Mouse (Mus musculus) midbrain, postnatal 0 days (tissue): ENCODE measurements around the gene Fam217b. TPM values are rescaled to one million over a fixed set of nuclear protein-coding genes. Genes with fewer than 3 reads are reported as not detected.
A peak's percentile ranks its signal among the peaks of the same experiment; 100 is the strongest.

ENCODE experiments used
- ATAC-seq: fragments of 200-750 bp; cut with Nextera tagmentation; 2 replicates; pipeline ENCODE4 v1.8.0; 2017; ENCODE audit warnings: moderate number of reproducible peaks, mild to moderate bottlenecking, moderate TSS enrichment, moderate library complexity; ENCODE audit not compliant: low FRiP score
- DNase-seq: peaks from one replicate; pipeline ENCODE4 v3.0.0-alpha.2; 2015; ENCODE audit warnings: low spot score
- H3K27ac ChIP-seq: fragments of 300-500 bp; sonication (generic); 2 replicates; pipeline ENCODE4 v1.5.1; 2014; ENCODE audit warnings: low read depth, mild to moderate bottlenecking, low read length, mixed read lengths
- H3K27me3 ChIP-seq: fragments of 300-500 bp; sonication (generic); 2 replicates; pipeline ENCODE4 v1.6.1; 2014; ENCODE audit warnings: low read length, control low read depth, mixed read lengths; ENCODE audit not compliant: insufficient read depth
- H3K36me3 ChIP-seq: fragments of 300-500 bp; sonication (generic); 2 replicates; pipeline ENCODE4 v1.6.1; 2014; ENCODE audit warnings: low read length, control low read depth, mixed read lengths; ENCODE audit not compliant: insufficient read depth
- H3K4me1 ChIP-seq: fragments of 300-500 bp; sonication (generic); 2 replicates; pipeline ENCODE4 v1.6.1; 2014; ENCODE audit warnings: mild to moderate bottlenecking, control low read depth, antibody characterized with exemption, low read length, mixed read lengths; ENCODE audit not compliant: insufficient read depth
- H3K4me2 ChIP-seq: fragments of 300-500 bp; sonication (generic); 2 replicates; pipeline ENCODE4 v1.6.1; 2014; ENCODE audit warnings: low read depth, mild to moderate bottlenecking, low read length, mixed read lengths; ENCODE audit not compliant: poor library complexity, severe bottlenecking
- H3K4me3 ChIP-seq: fragments of 300-500 bp; sonication (generic); 2 replicates; pipeline ENCODE4 v1.5.1; 2014; ENCODE audit warnings: low read depth, mild to moderate bottlenecking, low read length, moderate library complexity
- H3K9ac ChIP-seq: fragments of 300-500 bp; sonication (generic); replicated peaks from 2 replicates; pipeline ENCODE4 v1.6.1; 2014; ENCODE audit warnings: mild to moderate bottlenecking, low read length, moderate library complexity, mixed read lengths; ENCODE audit not compliant: poor library complexity, severe bottlenecking
- H3K9me3 ChIP-seq: fragments of 300-500 bp; sonication (generic); 2 replicates; pipeline ENCODE4 v1.6.1; 2016; ENCODE audit warnings: low read length, control low read depth
- CTCF ChIP-seq: IDR thresholded peaks from 2 replicates; pipeline ENCODE4 v1.5.1; 2016; ENCODE audit warnings: antibody characterized with exemption, mild to moderate bottlenecking
- WGBS: fragments of 180-500 bp; shearing (Covaris S2); extraction: QIAGEN DNeasy Blood & Tissue Kit; methylation state at CpG from one replicate; pipeline ENCODE4 v1.1.7; 2014; 5-methylcytosine and 5-hydroxymethylcytosine counted together
- polyA plus RNA-seq: library from polyadenylated mRNA; unstranded; fragments of >200 nt; fragmentation: Nextera tagmentation; extraction: Ambion mirVana; gene quantifications from 2 replicates; pipeline ENCODE4 v1.2.1, GENCODE M21; 2015
- total RNA-seq: library from RNA; depleted of rRNA; stranded (reverse); fragments of >200 nt; gene quantifications from 2 replicates; pipeline ENCODE4 v1.2.3, GENCODE M21; 2014

The Fam217b gene
- total and polyA plus RNA-seq, 2 experiments from 2014 or later: 25.8 to 26.4 TPM

- Histone ChIP-seq H3K27ac (no peak overlapping the region), H3K4me3 (no peak overlapping the region), H3K4me2 (no peak overlapping the region), H3K4me1 (no peaks in the 10 kb centered on the region; the same call in 1 of the 2 replicates), H3K27me3 (no peaks in the 10 kb centered on the region; the same call in 1 of the 2 replicates), H3K36me3 (peaks cover 7% of the 10 kb centered on the region; the same call in 1 of the 2 replicates), H3K9ac (no peak overlapping the region), H3K9me3 (no peaks in the 10 kb centered on the region)
- ATAC-seq: no peak
- no peak for TF ChIP-seq CTCF
- DNase-seq: no peak
- 33% methylated on average over 6 of the region's 6 CpGs for WGBS
Measured at GRCm38 (mm10) chr2:178421603-178422002, 7.3 kb downstream of the Fam217b start.

GRCm38 (mm10) chr2:178422186-178422585, 7.9 kb downstream of the Fam217b start:
- ATAC-seq (no peak), DNase-seq (no peak)
- Histone ChIP-seq H3K9me3 (no peaks in the 10 kb centered on the region), H3K4me2 (no peak overlapping the region), H3K9ac (no peak overlapping the region), H3K4me3 (no peak overlapping the region), H3K27ac (no peak overlapping the region), H3K36me3 (peaks cover 7% of the 10 kb centered on the region; the same call in 1 of the 2 replicates), H3K27me3 (no peaks in the 10 kb centered on the region; the same call in 1 of the 2 replicates), H3K4me1 (no peaks in the 10 kb centered on the region; the same call in 1 of the 2 replicates)
- 62% methylated on average over 2 of the region's 3 CpGs for WGBS
- TF ChIP-seq CTCF: no peak

- Histone ChIP-seq H3K36me3 (no peaks in the 10 kb centered on the region), H3K27me3 (no peaks in the 10 kb centered on the region; the same call in 1 of the 2 replicates), H3K4me2 (no peak overlapping the region), H3K4me1 (no peaks in the 10 kb centered on the region; the same call in 1 of the 2 replicates), H3K9me3 (no peaks in the 10 kb centered on the region), H3K27ac (no peak overlapping the region), H3K9ac (no peak overlapping the region), H3K4me3 (no peak overlapping the region)
- WGBS: 76% methylated on average over 5 of the region's 5 CpGs
- ATAC-seq (no peak), DNase-seq (no peak)
- TF ChIP-seq CTCF: no peak
Measured at GRCm38 (mm10) chr2:178423223-178423622, 8.9 kb downstream of the Fam217b start.

GRCm38 (mm10) chr2:178426229-178426628, 11.9 kb downstream of the Fam217b start:
- H3K36me3 ChIP-seq: no peaks in the 10 kb centered on the region
- 43% methylated on average over 4 of the region's 4 CpGs for WGBS
- H3K27ac ChIP-seq: no peak overlapping the region
- no peaks in the 10 kb centered on the region for H3K9me3 ChIP-seq
- no peak overlapping the region for H3K4me2 ChIP-seq
- DNase-seq (peak; percentile 81), ATAC-seq (no peak)
- H3K9ac ChIP-seq: no peak overlapping the region
- H3K4me1 ChIP-seq: no peaks in the 10 kb centered on the region; the same call in 1 of the 2 replicates
- TF ChIP-seq CTCF: peak; percentile 84
- no peaks in the 10 kb centered on the region; the same call in 1 of the 2 replicates for H3K27me3 ChIP-seq
- H3K4me3 ChIP-seq: no peak overlapping the region

- no peaks in the 10 kb centered on the region for H3K36me3 ChIP-seq
- ATAC-seq: no peak
- 87% methylated on average over 5 of the region's 5 CpGs for WGBS
Measured at GRCm38 (mm10) chr2:178427181-178427580, 12.9 kb downstream of the Fam217b start.

GRCm38 (mm10) chr2:178428183-178428582, 13.9 kb downstream of the Fam217b start:
- no peak for DNase-seq
- 86% methylated on average over 9 of the region's 9 CpGs for WGBS
- no peak for ATAC-seq

More at GRCm38 (mm10) chr2:178427181-178427580, 12.9 kb downstream of the Fam217b start:
- H3K4me2 ChIP-seq: no peak overlapping the region
- no peaks in the 10 kb centered on the region; the same call in 1 of the 2 replicates for H3K27me3 ChIP-seq
- no peaks in the 10 kb centered on the region for H3K9me3 ChIP-seq
- no peak for DNase-seq
- no peak overlapping the region for H3K27ac ChIP-seq
- no peak overlapping the region for H3K9ac ChIP-seq
- H3K4me1 ChIP-seq: no peaks in the 10 kb centered on the region; the same call in 1 of the 2 replicates
- H3K4me3 ChIP-seq: no peak overlapping the region
- no peak for TF ChIP-seq CTCF

More at GRCm38 (mm10) chr2:178428183-178428582, 13.9 kb downstream of the Fam217b start:
- Histone ChIP-seq H3K27ac (no peak overlapping the region), H3K27me3 (no peaks in the 10 kb centered on the region; the same call in 1 of the 2 replicates), H3K9ac (no peak overlapping the region), H3K36me3 (no peaks in the 10 kb centered on the region), H3K4me2 (no peak overlapping the region), H3K4me3 (no peak overlapping the region), H3K4me1 (no peaks in the 10 kb centered on the region; the same call in 1 of the 2 replicates), H3K9me3 (no peaks in the 10 kb centered on the region)
- no peak for TF ChIP-seq CTCF
